32 mouse cellular contexts compared by ENCODE assay signal in the genomic region with DNA sequence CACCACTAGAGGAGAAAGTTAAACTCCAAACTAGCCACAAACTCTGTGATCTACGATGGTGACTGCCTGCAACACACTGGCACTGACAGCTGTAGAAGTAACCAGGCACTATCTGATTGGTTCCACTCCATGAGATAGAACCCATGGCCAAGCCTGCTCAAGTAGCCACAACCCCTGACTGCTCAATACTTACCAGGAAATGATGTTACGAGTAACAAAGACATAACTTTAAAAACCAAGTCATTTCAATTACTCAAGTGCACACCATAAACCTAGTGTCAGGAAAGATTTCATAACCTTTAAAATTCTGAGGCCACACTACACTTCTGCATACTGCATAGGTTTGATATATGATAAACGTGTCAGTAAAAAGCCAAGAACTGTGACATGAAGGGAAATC.
"Had no signal": no experiment of that assay in that cellular context is flagged by ENCODE, and none has a peak within 500 bp of the region (broad histone marks: within the 10 kb centered on the region; RNA-seq: fewer than 3 reads in every experiment).

No protein-coding gene starts in this region.

- H3K27ac ChIP-seq: left cerebral cortex, adult 2 months; limb, embryonic 10.5 days; limb, embryonic 12.5 days; limb, embryonic 13.5 days; limb, embryonic 15.5 days; liver, embryonic 12.5 days; liver, embryonic 13.5 days; liver, embryonic 14.5 days; liver, embryonic 15.5 days; lung, embryonic 15.5 days; macrophage; midbrain, embryonic 10.5 days; midbrain, embryonic 12.5 days; midbrain, embryonic 13.5 days; midbrain, embryonic 15.5 days had no signal

- H3K4me2 ChIP-seq: limb, embryonic 12.5 days; limb, embryonic 13.5 days; limb, embryonic 15.5 days; liver, embryonic 11.5 days; liver, embryonic 12.5 days; liver, embryonic 13.5 days; liver, embryonic 15.5 days; lung, embryonic 14.5 days; lung, embryonic 15.5 days; midbrain, embryonic 11.5 days; midbrain, embryonic 12.5 days; midbrain, embryonic 13.5 days; midbrain, embryonic 15.5 days had no signal

- H3K4me3 ChIP-seq: left cerebral cortex, adult 2 months; limb, embryonic 10.5 days; limb, embryonic 12.5 days; limb, embryonic 13.5 days; limb, embryonic 15.5 days; liver, embryonic 12.5 days; liver, embryonic 13.5 days; liver, embryonic 15.5 days; lung, embryonic 15.5 days; megakaryocyte, embryonic 14.5 days; midbrain, embryonic 10.5 days; midbrain, embryonic 12.5 days; midbrain, embryonic 13.5 days; midbrain, embryonic 15.5 days; myocyte had no signal

- DNase-seq: left cerebral cortex, postnatal 4 days; liver; liver, embryonic 13.5 days; liver, postnatal 0 days; lung, adult 18-20 months; lung, adult 2 months; lung, embryonic 14.5 days; lung, postnatal 10 days; lung, postnatal 14 days; lung, postnatal 36 days; lung, postnatal 4 days; midbrain, embryonic 14.5 days had no signal

- ATAC-seq: liver, embryonic 12.5 days; liver, postnatal 0 days; lung, postnatal 0 days; midbrain, embryonic 13.5 days; midbrain, embryonic 15.5 days; midbrain, embryonic 16.5 days had no signal

- H3K4me1 ChIP-seq: limb, embryonic 10.5 days; limb, embryonic 12.5 days; limb, embryonic 13.5 days; limb, embryonic 15.5 days; liver, embryonic 12.5 days; liver, embryonic 13.5 days; liver, embryonic 15.5 days; lung, embryonic 15.5 days; midbrain, embryonic 10.5 days; midbrain, embryonic 12.5 days; midbrain, embryonic 13.5 days; midbrain, embryonic 15.5 days had no signal

- H3K9ac ChIP-seq: limb, embryonic 12.5 days; limb, embryonic 13.5 days; limb, embryonic 15.5 days; liver, embryonic 12.5 days; liver, embryonic 13.5 days; liver, embryonic 14.5 days; liver, embryonic 15.5 days; liver, postnatal 0 days; lung, embryonic 14.5 days; lung, embryonic 15.5 days; midbrain, embryonic 12.5 days; midbrain, embryonic 13.5 days; midbrain, embryonic 15.5 days had no signal

- H3K27me3 ChIP-seq: limb, embryonic 12.5 days; limb, embryonic 13.5 days; limb, embryonic 15.5 days; liver, embryonic 12.5 days; liver, embryonic 13.5 days; liver, embryonic 15.5 days; lung, embryonic 15.5 days; megakaryocyte, embryonic 14.5 days; midbrain, embryonic 12.5 days; midbrain, embryonic 13.5 days; midbrain, embryonic 15.5 days had no signal

- H3K9me3 ChIP-seq: limb, embryonic 10.5 days; limb, embryonic 12.5 days; limb, embryonic 13.5 days; limb, embryonic 15.5 days; liver, embryonic 12.5 days; liver, embryonic 13.5 days; liver, embryonic 15.5 days; lung, embryonic 15.5 days; megakaryocyte, embryonic 14.5 days; midbrain, embryonic 10.5 days; midbrain, embryonic 12.5 days; midbrain, embryonic 13.5 days; midbrain, embryonic 15.5 days had no signal
